Mouse (Mus musculus): ENCODE data around the gene Olfr601. TPM values are rescaled to one million over a fixed set of nuclear protein-coding genes. Genes with fewer than 3 reads are reported as not detected.
"Not testable (repeated sequence)": the region's sequence is repeated elsewhere in the genome, so short reads cannot be mapped to it uniquely, and the experiment has no call there.

The Olfr601 gene
- total RNA-seq (2012; rRNA removed) (not detected in 2 replicates), polyA plus RNA-seq (2012; ENCODE audit: insufficient read depth in 1 of 2, insufficient read length in 2 of 2, low read depth in 1 of 2, low replicate concordance in 2 of 2, missing spikeins in 1 of 2) (not detected)

DNA sequence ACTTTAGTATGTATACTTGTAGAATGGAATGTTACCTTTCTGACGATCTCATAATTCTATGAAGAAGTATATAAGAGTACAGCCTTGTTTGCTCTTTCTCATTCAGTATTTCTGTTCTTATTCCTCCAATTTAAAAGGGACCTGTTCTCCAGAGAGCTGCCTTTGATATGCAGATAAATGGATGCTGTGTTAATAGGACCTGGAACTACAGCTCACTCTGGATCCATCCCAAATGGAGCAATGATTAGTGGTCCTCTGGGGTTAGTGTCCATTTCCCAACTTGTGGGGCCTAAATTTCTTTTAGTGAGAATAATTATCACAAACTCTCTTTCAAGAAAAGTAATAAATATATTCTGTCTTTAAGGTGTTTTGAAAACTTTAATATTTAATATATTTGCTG lies at the start of gene Olfr601:
Olfr601 (minus strand) TSS at position 101 of the 400 bp plus-strand sequence.
- Histone ChIP-seq H3K4me3 (ENCODE audit: control insufficient read depth in 1 of 2, insufficient read depth in 1 of 2, low read depth in 2 of 2, low read length in 2 of 2) (no peak within 1 kb of the TSS), H3K79me2 (ENCODE audit: control insufficient read depth, insufficient read depth, low read length, poor library complexity) (no peaks in the 10 kb centered on the region), H3K36me3 (ENCODE audit: control insufficient read depth in 1 of 2, insufficient read depth in 2 of 2, low read length in 2 of 2) (no peaks in the 10 kb centered on the region), H3K4me1 (ENCODE audit: control insufficient read depth in 1 of 2, insufficient read depth in 2 of 2, low read length in 2 of 2) (no peaks in the 10 kb centered on the region), H3K27ac (ENCODE audit: control insufficient read depth, low read depth, low read length) (no peak within 1 kb of the TSS), H3K9ac (ENCODE audit: control insufficient read depth, low read depth, low read length, poor library complexity, severe bottlenecking) (no peak within 1 kb of the TSS), H3K27me3 (ENCODE audit: control insufficient read depth in 1 of 2, insufficient read depth in 2 of 2, low read length in 2 of 2) (no peaks in the 10 kb centered on the region), H3K9me3 (replicated peaks; ENCODE audit: insufficient read depth, low read length) (no peaks in the 10 kb centered on the region)
- TF ChIP-seq USF2 (IDR thresholded peaks at IDR 0.05; ENCODE audit: borderline replicate concordance in 1 of 2, insufficient read depth in 1 of 2, low read depth in 1 of 2, low read length in 2 of 2): no peak
- TF ChIP-seq ZMIZ1 (IDR thresholded peaks at IDR 0.05; ENCODE audit: low read depth, low read length): no peak
- no peak for TF ChIP-seq TCF12 (IDR thresholded peaks at IDR 0.05; ENCODE audit: low read depth, low read length)
- TF ChIP-seq MXI1 (IDR thresholded peaks at IDR 0.05; ENCODE audit: low read depth, low read length): no peak
- DNase-seq (ENCODE audit: low read depth, low spot score): no peak

DNA sequence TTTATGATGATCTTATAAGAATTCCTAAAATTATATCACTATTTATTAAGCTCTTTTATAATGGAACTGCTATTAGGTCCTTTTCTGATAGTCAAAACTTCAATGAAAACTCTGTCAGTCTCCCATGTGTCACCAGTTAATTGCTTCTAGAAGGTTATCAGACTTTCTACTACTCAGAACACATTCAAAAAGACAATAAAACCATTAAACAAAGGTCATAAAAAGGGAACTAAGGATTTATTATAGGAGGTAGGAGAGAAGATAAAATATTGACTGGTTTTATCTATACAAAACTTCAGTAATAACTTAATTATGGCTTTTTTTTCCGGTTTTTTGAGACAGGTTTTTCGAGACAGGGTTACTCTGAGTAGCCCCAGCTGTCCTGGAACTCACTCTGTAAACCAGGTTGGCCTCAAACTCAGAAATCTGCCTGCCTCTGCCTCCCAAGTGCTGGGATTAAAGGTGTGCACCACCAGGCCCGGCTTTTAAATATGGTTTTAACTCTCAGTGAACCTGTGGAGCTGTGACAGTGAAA lies 44.1 kb upstream of the Olfr601 start:
- not testable (repeated sequence) for H3K79me2 ChIP-seq (ENCODE audit: control insufficient read depth, insufficient read depth, low read length, poor library complexity); H3K27me3 ChIP-seq (ENCODE audit: control insufficient read depth in 1 of 2, insufficient read depth in 2 of 2, low read length in 2 of 2); DNase-seq (ENCODE audit: low read depth, low spot score); H3K4me1 ChIP-seq (ENCODE audit: control insufficient read depth in 1 of 2, insufficient read depth in 2 of 2, low read length in 2 of 2); H3K27ac ChIP-seq (ENCODE audit: control insufficient read depth, low read depth, low read length); H3K9me3 ChIP-seq (replicated peaks; ENCODE audit: insufficient read depth, low read length); H3K9ac ChIP-seq (ENCODE audit: control insufficient read depth, low read depth, low read length, poor library complexity, severe bottlenecking); H3K4me3 ChIP-seq (ENCODE audit: control insufficient read depth in 1 of 2, insufficient read depth in 1 of 2, low read depth in 2 of 2, low read length in 2 of 2); H3K36me3 ChIP-seq (ENCODE audit: control insufficient read depth in 1 of 2, insufficient read depth in 2 of 2, low read length in 2 of 2)

DNA sequence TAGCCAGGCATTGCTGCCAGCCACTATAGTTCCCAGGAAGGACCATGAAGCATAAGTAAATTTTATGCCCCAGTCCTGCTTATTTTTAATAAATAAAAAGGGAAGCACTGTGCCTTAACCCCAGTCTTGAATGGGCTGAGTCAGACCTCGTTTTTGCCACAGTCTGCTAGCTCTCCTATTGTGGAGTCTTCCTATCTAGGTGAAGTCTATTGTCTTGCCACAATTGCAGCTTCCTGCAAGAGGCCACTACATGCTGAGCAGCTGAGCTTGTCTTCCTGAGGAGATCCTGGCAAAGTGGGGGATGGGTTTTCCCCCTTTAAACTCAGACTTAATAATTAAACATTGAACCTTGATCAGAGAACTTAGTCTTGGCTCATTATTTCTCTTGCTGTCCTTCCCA lies 36.5 kb upstream of the Olfr601 start:
- H3K9me3 ChIP-seq (replicated peaks; ENCODE audit: insufficient read depth, low read length): no peaks in the 10 kb centered on the region
- no peaks in the 10 kb centered on the region for H3K36me3 ChIP-seq (ENCODE audit: control insufficient read depth in 1 of 2, insufficient read depth in 2 of 2, low read length in 2 of 2)
- no peaks in the 10 kb centered on the region for H3K4me1 ChIP-seq (ENCODE audit: control insufficient read depth in 1 of 2, insufficient read depth in 2 of 2, low read length in 2 of 2)
- no peaks in the 10 kb centered on the region for H3K27me3 ChIP-seq (ENCODE audit: control insufficient read depth in 1 of 2, insufficient read depth in 2 of 2, low read length in 2 of 2)
- H3K9ac ChIP-seq (ENCODE audit: control insufficient read depth, low read depth, low read length, poor library complexity, severe bottlenecking): no peak overlapping the region
- no peaks in the 10 kb centered on the region for H3K79me2 ChIP-seq (ENCODE audit: control insufficient read depth, insufficient read depth, low read length, poor library complexity)
- no peak overlapping the region for H3K27ac ChIP-seq (ENCODE audit: control insufficient read depth, low read depth, low read length)
- DNase-seq (ENCODE audit: low read depth, low spot score): no peak
- TF ChIP-seq POLR2AphosphoS5 (IDR thresholded peaks at IDR 0.05; ENCODE audit: borderline replicate concordance, low read depth, low read length): no peak
- TF ChIP-seq MAFK (IDR thresholded peaks at IDR 0.05; ENCODE audit: borderline replicate concordance, low read depth, low read length): no peak
- no peak for TF ChIP-seq NRF1 (IDR thresholded peaks at IDR 0.05; ENCODE audit: insufficient read depth, low read depth, low read length, poor library complexity, severe bottlenecking)
- TF ChIP-seq SIN3A (IDR thresholded peaks at IDR 0.05; ENCODE audit: low read length): no peak
- no peak for TF ChIP-seq RAD21 (IDR thresholded peaks at IDR 0.05; ENCODE audit: low read depth, low read length)
- TF ChIP-seq ZC3H11A (IDR thresholded peaks at IDR 0.05; ENCODE audit: low read depth, low read length): no peak
- TF ChIP-seq CHD1 (IDR thresholded peaks at IDR 0.05; ENCODE audit: low read depth, low read length): no peak
- H3K4me3 ChIP-seq (ENCODE audit: control insufficient read depth in 1 of 2, insufficient read depth in 1 of 2, low read depth in 2 of 2, low read length in 2 of 2): no peak overlapping the region
